Mouse (Mus musculus) kidney, embryonic 14.5 days (tissue): ENCODE measurements around the gene Pomgnt2. TPM values are rescaled to one million over a fixed set of nuclear protein-coding genes. Genes with fewer than 3 reads are reported as not detected.
A peak's percentile ranks its signal among the peaks of the same experiment; 100 is the strongest.

Source experiments
- ATAC-seq: fragments of 200-750 bp; cut with Nextera tagmentation; 2 replicates; pipeline ENCODE4 v1.8.0; 2017; ENCODE audit warnings: moderate number of reproducible peaks, mild to moderate bottlenecking, moderate TSS enrichment, moderate library complexity; ENCODE audit not compliant: low FRiP score, low TSS enrichment
- H3K27ac ChIP-seq: fragments of 300-500 bp; sonication (generic); 2 replicates; pipeline ENCODE4 v1.5.1; 2014; ENCODE audit warnings: low read depth, mild to moderate bottlenecking, low read length, moderate library complexity, mixed read lengths
- H3K27me3 ChIP-seq: fragments of 300-500 bp; sonication (generic); 2 replicates; pipeline ENCODE4 v1.6.1; 2014; ENCODE audit warnings: mild to moderate bottlenecking, low read length; ENCODE audit not compliant: control insufficient read depth, insufficient read depth
- H3K36me3 ChIP-seq: fragments of 300-500 bp; sonication (generic); 2 replicates; pipeline ENCODE4 v1.6.1; 2014; ENCODE audit warnings: low read length, mixed read lengths; ENCODE audit not compliant: control insufficient read depth, insufficient read depth
- H3K4me1 ChIP-seq: fragments of 300-500 bp; sonication (generic); 2 replicates; pipeline ENCODE4 v1.6.1; 2014; ENCODE audit warnings: low read length, mixed read lengths; ENCODE audit not compliant: control insufficient read depth, insufficient read depth
- H3K4me2 ChIP-seq: fragments of 300-500 bp; sonication (generic); replicated peaks from 2 replicates; pipeline ENCODE4 v1.6.1; 2014; ENCODE audit warnings: low read depth, mild to moderate bottlenecking, low read length
- H3K4me3 ChIP-seq: fragments of 300-500 bp; sonication (generic); 2 replicates; pipeline ENCODE4 v1.5.1; 2014; ENCODE audit warnings: mild to moderate bottlenecking, low read length
- H3K9ac ChIP-seq: fragments of 300-500 bp; sonication (generic); 2 replicates; pipeline ENCODE4 v1.6.1; 2014; ENCODE audit warnings: low read depth, mild to moderate bottlenecking, low read length, moderate library complexity
- H3K9me3 ChIP-seq: fragments of 300-500 bp; sonication (generic); 2 replicates; pipeline ENCODE4 v1.6.1; 2016; ENCODE audit warnings: low read length; ENCODE audit not compliant: control insufficient read depth
- WGBS: fragments of 180-500 bp; shearing (Covaris S2); extraction: QIAGEN DNeasy Blood & Tissue Kit; methylation state at CpG from one replicate; pipeline ENCODE4 v1.1.7; 2014; 5-methylcytosine and 5-hydroxymethylcytosine counted together
- polyA plus RNA-seq: library from polyadenylated mRNA; unstranded; fragments of >200 nt; fragmentation: Nextera tagmentation; extraction: Ambion mirVana; gene quantifications from 2 replicates; pipeline ENCODE4 v1.2.1, GENCODE M21; 2014

Pomgnt2 gene
- polyA plus RNA-seq, 1 experiment from 2014 or later: 11.6 TPM

- Histone ChIP-seq H3K9me3 (no peaks in the 10 kb centered on the region), H3K27ac (no peak overlapping the region), H3K36me3 (no peaks in the 10 kb centered on the region; the same call in 1 of the 2 replicates), H3K4me1 (0 out of 2 replicates have a peak, but pooled peaks cover 4% of the 10 kb centered on the region), H3K27me3 (no peaks in the 10 kb centered on the region), H3K9ac (no peak overlapping the region), H3K4me3 (no peak overlapping the region), H3K4me2 (no peak overlapping the region)
- ATAC-seq: peak; percentile 24
- 71% methylated on average over 15 of the region's 15 CpGs for WGBS
These were observed 12.1 kb downstream of the Pomgnt2 start for GRCm38 (mm10) chr9:121984465-121985461.

GRCm38 (mm10) chr9:121983504-121983903 is 13.4 kb downstream of the Pomgnt2 start:
- Histone ChIP-seq H3K9me3 (no peaks in the 10 kb centered on the region), H3K27me3 (no peaks in the 10 kb centered on the region), H3K36me3 (no peaks in the 10 kb centered on the region; the same call in 1 of the 2 replicates), H3K4me3 (no peak overlapping the region), H3K4me1 (0 out of 2 replicates have a peak, but pooled peaks cover 4% of the 10 kb centered on the region), H3K27ac (no peak overlapping the region), H3K9ac (no peak overlapping the region), H3K4me2 (no peak overlapping the region)
- ATAC-seq: 0 out of 2 replicates have a peak, but pooled peaks have one; percentile 24
- 56% methylated on average over 15 of the region's 15 CpGs for WGBS

GRCm38 (mm10) chr9:121982665-121983064 is 14.2 kb downstream of the Pomgnt2 start:
- Histone ChIP-seq H3K4me3 (no peak overlapping the region), H3K4me1 (0 out of 2 replicates have a peak, but pooled peaks cover 4% of the 10 kb centered on the region), H3K9ac (no peak overlapping the region), H3K27ac (no peak overlapping the region), H3K36me3 (no peaks in the 10 kb centered on the region; the same call in 1 of the 2 replicates), H3K4me2 (no peak overlapping the region), H3K27me3 (no peaks in the 10 kb centered on the region), H3K9me3 (no peaks in the 10 kb centered on the region)
- WGBS: 92% methylated on average over 15 of the region's 15 CpGs
- no peak for ATAC-seq

GRCm38 (mm10) chr9:121982214-121982613 is 14.7 kb downstream of the Pomgnt2 start:
- Histone ChIP-seq H3K36me3 (no peaks in the 10 kb centered on the region; the same call in 1 of the 2 replicates), H3K27me3 (no peaks in the 10 kb centered on the region), H3K9me3 (no peaks in the 10 kb centered on the region), H3K9ac (no peak overlapping the region), H3K4me3 (no peak overlapping the region), H3K27ac (no peak overlapping the region), H3K4me1 (0 out of 2 replicates have a peak, but pooled peaks cover 4% of the 10 kb centered on the region), H3K4me2 (no peak overlapping the region)
- ATAC-seq: 0 out of 2 replicates have a peak, but pooled peaks have one; percentile 13
- 88% methylated on average over 22 of the region's 22 CpGs for WGBS

GRCm38 (mm10) chr9:121981466-121982105 is 15.3 kb downstream of the Pomgnt2 start:
- Histone ChIP-seq H3K4me1 (0 out of 2 replicates have a peak, but pooled peaks cover 4% of the 10 kb centered on the region), H3K36me3 (no peaks in the 10 kb centered on the region; the same call in 1 of the 2 replicates), H3K4me2 (no peak overlapping the region), H3K27ac (no peak overlapping the region), H3K9ac (no peak overlapping the region), H3K27me3 (no peaks in the 10 kb centered on the region), H3K4me3 (no peak overlapping the region), H3K9me3 (no peaks in the 10 kb centered on the region)
- ATAC-seq: peak; percentile 32; the same call in 1 of the 2 replicates
- WGBS: 48% methylated on average over 10 of the region's 10 CpGs

- Histone ChIP-seq H3K27me3 (no peaks in the 10 kb centered on the region), H3K27ac (no peak overlapping the region), H3K9me3 (no peaks in the 10 kb centered on the region), H3K9ac (no peak overlapping the region), H3K36me3 (no peaks in the 10 kb centered on the region; the same call in 1 of the 2 replicates), H3K4me3 (no peak overlapping the region), H3K4me1 (0 out of 2 replicates have a peak, but pooled peaks cover 4% of the 10 kb centered on the region), H3K4me2 (no peak overlapping the region)
- no peak for ATAC-seq
- 58% methylated on average over 9 of the region's 9 CpGs for WGBS
These were observed 15.9 kb downstream of the Pomgnt2 start for GRCm38 (mm10) chr9:121981046-121981445.

- ATAC-seq: no peak
- no peak overlapping the region for H3K27ac ChIP-seq
- H3K4me1 ChIP-seq: no peaks in the 10 kb centered on the region
- no peaks in the 10 kb centered on the region for H3K9me3 ChIP-seq
- no peak overlapping the region for H3K4me2 ChIP-seq
- 71% methylated on average over 2 of the region's 2 CpGs for WGBS
- H3K27me3 ChIP-seq: no peaks in the 10 kb centered on the region
- H3K4me3 ChIP-seq: no peak overlapping the region
- no peaks in the 10 kb centered on the region for H3K36me3 ChIP-seq
- no peak overlapping the region for H3K9ac ChIP-seq
These were observed 21.6 kb downstream of the Pomgnt2 start for GRCm38 (mm10) chr9:121975321-121975720.

GRCm38 (mm10) chr9:121974141-121974986 is 22.5 kb downstream of the Pomgnt2 start:
- H3K4me2 ChIP-seq: no peak overlapping the region
- ATAC-seq: no peak
- no peaks in the 10 kb centered on the region for H3K27me3 ChIP-seq
- no peaks in the 10 kb centered on the region for H3K9me3 ChIP-seq
- WGBS: 86% methylated on average over 12 of the region's 12 CpGs
- H3K9ac ChIP-seq: no peak overlapping the region
- H3K4me1 ChIP-seq: no peaks in the 10 kb centered on the region
- H3K27ac ChIP-seq: no peak overlapping the region
- H3K36me3 ChIP-seq: no peaks in the 10 kb centered on the region
- no peak overlapping the region for H3K4me3 ChIP-seq
